Mouse (Mus musculus) hindbrain, embryonic 11.5 days (tissue): ENCODE data around the gene Vdac2. TPM values are rescaled to one million over a fixed set of nuclear protein-coding genes. Genes with fewer than 3 reads are reported as not detected.

Experiments used
- ATAC-seq: fragments of 200-750 bp; cut with Nextera tagmentation; 2 replicates; pipeline ENCODE4 v1.8.0; 2017; ENCODE audit warnings: mild to moderate bottlenecking, moderate TSS enrichment, moderate library complexity; ENCODE audit not compliant: low FRiP score
- DNase-seq: peaks from one replicate; pipeline ENCODE4 v3.0.0-alpha.2; 2015; ENCODE audit warnings: low spot score
- H3K27ac ChIP-seq: fragments of 300-500 bp; sonication (generic); 2 replicates; pipeline ENCODE4 v1.5.1; 2014; ENCODE audit warnings: mild to moderate bottlenecking, low read depth, low read length
- H3K27me3 ChIP-seq: fragments of 300-500 bp; sonication (generic); 2 replicates; pipeline ENCODE4 v1.6.1; 2014; ENCODE audit warnings: mild to moderate bottlenecking, low read length, moderate library complexity, mixed read lengths; ENCODE audit not compliant: control insufficient read depth, insufficient read depth
- H3K36me3 ChIP-seq: fragments of 300-500 bp; sonication (generic); 2 replicates; pipeline ENCODE4 v1.6.1; 2014; ENCODE audit warnings: mild to moderate bottlenecking, low read length, moderate library complexity, mixed read lengths; ENCODE audit not compliant: control insufficient read depth, insufficient read depth
- H3K4me1 ChIP-seq: fragments of 300-500 bp; sonication (generic); replicated peaks from 2 replicates; pipeline ENCODE4 v1.6.1; 2014; ENCODE audit warnings: low read length, mixed read lengths; ENCODE audit not compliant: control insufficient read depth, insufficient read depth
- H3K4me2 ChIP-seq: fragments of 300-500 bp; sonication (generic); replicated peaks from 2 replicates; pipeline ENCODE4 v1.6.1; 2014; ENCODE audit warnings: mild to moderate bottlenecking, low read depth, low read length
- H3K4me3 ChIP-seq: fragments of 300-500 bp; sonication (generic); 2 replicates; pipeline ENCODE4 v1.5.1; 2014; ENCODE audit warnings: low read depth, low read length
- H3K9ac ChIP-seq: fragments of 300-500 bp; sonication (generic); 2 replicates; pipeline ENCODE4 v1.6.1; 2014; ENCODE audit warnings: low read depth, low read length
- H3K9me3 ChIP-seq: fragments of 300-500 bp; sonication (generic); 2 replicates; pipeline ENCODE4 v1.6.1; 2016; ENCODE audit warnings: low read length; ENCODE audit not compliant: control insufficient read depth
- WGBS: fragments of 180-500 bp; shearing (Covaris S2); extraction: QIAGEN DNeasy Blood & Tissue Kit; methylation state at CpG from one replicate; pipeline ENCODE4 v1.1.7; 2014; 5-methylcytosine and 5-hydroxymethylcytosine counted together
- polyA plus RNA-seq: library from polyadenylated mRNA; unstranded; fragments of >200 nt; fragmentation: Nextera tagmentation; extraction: Ambion mirVana; gene quantifications from 2 replicates; pipeline ENCODE4 v1.2.1, GENCODE M21; 2014

The Vdac2 gene
- polyA plus RNA-seq, 1 experiment from 2014 or later = 318 TPM

DNA sequence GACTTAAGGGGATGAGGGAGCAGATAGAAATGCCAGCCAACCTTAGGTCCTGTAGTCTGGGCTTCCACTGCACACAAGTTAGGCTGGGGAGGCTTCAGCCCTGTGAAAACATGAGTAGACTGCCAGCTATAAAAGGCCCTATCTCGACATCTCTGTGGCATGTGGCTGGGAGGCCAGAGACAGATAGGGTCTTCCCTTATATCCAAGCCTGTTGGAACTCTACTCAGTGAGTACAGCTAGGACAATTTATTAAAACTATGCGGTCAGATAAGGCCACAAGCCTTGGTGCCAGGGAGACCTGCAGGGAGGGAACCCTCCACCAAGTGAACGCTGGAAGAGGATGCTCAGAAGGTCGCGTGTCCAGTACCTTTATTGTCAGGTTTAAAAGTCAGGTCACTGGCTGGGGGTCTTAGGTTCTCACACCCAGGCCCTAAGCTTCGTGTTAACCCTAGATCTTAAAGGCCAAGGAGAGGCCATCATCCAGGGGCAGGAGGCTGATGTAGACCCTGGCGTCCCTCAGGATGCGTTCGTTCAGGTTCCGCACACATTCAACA is 21.9 kb downstream of the Vdac2 start:
- peaks cover 6% of the 10 kb centered on the region for H3K36me3 ChIP-seq
- H3K9ac ChIP-seq = no peak overlapping the region; the same call in 1 of the 2 replicates
- WGBS = 25% methylated on average over 7 of the region's 10 CpGs
- H3K27ac ChIP-seq = no peak overlapping the region
- DNase-seq = no peak
- H3K4me1 ChIP-seq = peaks cover 5% of the 10 kb centered on the region; the same call in 1 of the 2 replicates
- H3K27me3 ChIP-seq = no peaks in the 10 kb centered on the region
- H3K4me2 ChIP-seq = peak overlapping the region; percentile 80
- H3K4me3 ChIP-seq = peak overlapping the region; percentile 41; the same call in 1 of the 2 replicates
- H3K9me3 ChIP-seq = no peaks in the 10 kb centered on the region
- ATAC-seq = no peak

DNA sequence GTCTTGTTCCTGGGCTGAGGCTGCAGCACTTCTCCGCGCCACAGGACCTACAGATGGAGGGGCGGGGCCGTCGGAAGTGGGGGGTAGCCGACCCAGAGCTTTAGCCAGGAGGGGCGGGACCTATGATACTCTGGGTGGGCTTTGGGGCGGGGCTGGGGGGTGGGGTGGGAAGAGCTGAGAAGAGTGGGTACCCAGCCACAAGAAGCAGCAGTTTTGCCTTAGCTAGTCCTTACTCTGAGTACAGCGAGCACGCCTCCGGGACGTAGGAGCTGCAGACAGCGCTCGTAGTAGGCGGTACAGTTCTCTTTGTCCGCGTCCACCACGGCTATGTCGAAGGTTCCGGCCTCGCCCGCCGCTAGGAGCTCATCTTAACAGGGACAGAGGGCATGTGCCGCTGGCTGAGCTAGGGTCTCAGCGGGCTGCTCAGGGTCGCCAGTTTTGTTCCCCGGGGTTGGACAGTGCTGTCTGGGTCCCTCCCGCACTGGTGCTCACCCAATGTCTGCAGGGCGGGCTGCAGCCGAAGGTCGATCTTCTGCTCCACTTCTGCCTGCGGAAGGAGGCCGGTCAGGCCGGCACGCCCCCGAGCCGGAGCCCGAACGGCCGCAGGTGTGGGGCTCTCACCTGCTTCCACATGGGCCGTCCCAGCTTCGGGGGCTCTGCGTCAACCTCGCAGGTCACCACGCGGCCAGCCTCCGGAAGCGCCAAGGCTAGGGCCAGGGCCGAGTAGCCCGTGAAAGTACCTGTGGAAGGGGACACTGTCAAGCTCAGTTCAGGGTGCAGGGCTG is 22.5 kb downstream of the Vdac2 start:
- peak overlapping the region; percentile 39; the same call in 1 of the 2 replicates for H3K27ac ChIP-seq
- no peaks in the 10 kb centered on the region for H3K9me3 ChIP-seq
- ATAC-seq = peak; percentile 51
- under 1% methylated on average over 50 of the region's 50 CpGs for WGBS
- H3K4me1 ChIP-seq = peaks cover 5% of the 10 kb centered on the region; the same call in 1 of the 2 replicates
- H3K27me3 ChIP-seq = no peaks in the 10 kb centered on the region
- H3K4me2 ChIP-seq = peak overlapping the region; percentile 80
- peaks cover 3% of the 10 kb centered on the region; the same call in 1 of the 2 replicates for H3K36me3 ChIP-seq
- H3K4me3 ChIP-seq = peak overlapping the region; percentile 41
- peak overlapping the region; percentile 54 for H3K9ac ChIP-seq
- DNase-seq = peak; percentile 80

DNA sequence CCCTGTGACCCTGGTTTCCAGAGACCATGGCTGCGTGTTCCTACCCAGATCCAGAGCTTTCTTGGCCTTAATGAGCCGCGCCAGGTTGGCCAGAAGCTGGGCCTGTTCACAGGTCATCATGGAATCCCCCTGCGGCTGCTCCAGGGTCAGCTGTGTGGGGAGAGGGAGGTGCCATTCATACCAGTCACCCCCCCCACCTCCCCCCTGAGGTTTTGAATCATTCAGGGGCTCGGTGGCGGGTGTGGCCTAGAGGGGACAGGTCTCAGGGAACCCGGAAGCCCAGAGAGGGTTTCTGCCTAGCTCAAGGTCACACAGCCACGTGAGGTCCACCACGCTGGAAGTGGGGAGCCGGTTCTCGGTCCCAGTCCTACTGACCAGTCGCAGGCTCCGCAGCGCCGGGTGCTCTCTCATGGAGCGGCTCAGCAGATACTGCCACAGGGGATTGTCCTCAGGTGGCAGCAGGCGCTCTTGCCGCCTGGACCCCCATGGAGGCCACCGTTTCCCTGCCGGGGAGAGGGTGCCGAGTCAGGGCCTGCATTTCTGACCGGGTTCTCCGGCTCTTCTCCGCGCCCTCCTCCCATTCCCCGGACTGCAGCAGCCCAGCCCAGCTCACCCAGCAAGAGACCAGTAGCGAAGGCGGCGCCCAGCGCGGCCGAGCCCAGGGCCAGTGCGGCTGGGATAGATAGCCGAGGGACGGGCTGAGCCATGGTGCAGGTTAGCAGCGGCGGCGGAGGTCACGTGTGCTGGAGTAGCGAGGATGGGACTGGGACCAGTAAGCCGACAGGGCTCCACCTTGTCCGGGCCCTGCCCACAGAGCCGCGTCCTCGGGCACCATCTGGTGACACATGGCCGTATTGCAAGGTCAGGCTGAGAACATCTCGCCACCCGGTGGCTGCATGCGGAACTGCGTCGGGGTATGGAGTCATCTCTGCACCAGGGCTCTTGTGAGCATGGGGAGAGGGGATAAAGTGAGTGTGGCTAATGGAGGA is 23.4 kb downstream of the Vdac2 start, which contains the start of gene Comtd1:
Gene Comtd1, minus strand, starts transcription at position 812 of the 989 bp plus-strand sequence.
- peak within 1 kb of the TSS; percentile 54 for H3K9ac ChIP-seq
- DNase-seq (peak; percentile 97), ATAC-seq (peak; percentile 91)
- no peaks in the 10 kb centered on the region; the same call in 1 of the 2 replicates for H3K36me3 ChIP-seq
- no peaks in the 10 kb centered on the region for H3K9me3 ChIP-seq
- WGBS = under 1% methylated on average over 51 of the region's 51 CpGs
- 0 out of 2 replicates have a peak within 1 kb of the TSS, but pooled peaks have one; percentile 39 for H3K27ac ChIP-seq
- peaks cover 5% of the 10 kb centered on the region; the same call in 1 of the 2 replicates for H3K4me1 ChIP-seq
- peak within 1 kb of the TSS; percentile 80 for H3K4me2 ChIP-seq
- peak within 1 kb of the TSS; percentile 41 for H3K4me3 ChIP-seq
- no peaks in the 10 kb centered on the region for H3K27me3 ChIP-seq

DNA sequence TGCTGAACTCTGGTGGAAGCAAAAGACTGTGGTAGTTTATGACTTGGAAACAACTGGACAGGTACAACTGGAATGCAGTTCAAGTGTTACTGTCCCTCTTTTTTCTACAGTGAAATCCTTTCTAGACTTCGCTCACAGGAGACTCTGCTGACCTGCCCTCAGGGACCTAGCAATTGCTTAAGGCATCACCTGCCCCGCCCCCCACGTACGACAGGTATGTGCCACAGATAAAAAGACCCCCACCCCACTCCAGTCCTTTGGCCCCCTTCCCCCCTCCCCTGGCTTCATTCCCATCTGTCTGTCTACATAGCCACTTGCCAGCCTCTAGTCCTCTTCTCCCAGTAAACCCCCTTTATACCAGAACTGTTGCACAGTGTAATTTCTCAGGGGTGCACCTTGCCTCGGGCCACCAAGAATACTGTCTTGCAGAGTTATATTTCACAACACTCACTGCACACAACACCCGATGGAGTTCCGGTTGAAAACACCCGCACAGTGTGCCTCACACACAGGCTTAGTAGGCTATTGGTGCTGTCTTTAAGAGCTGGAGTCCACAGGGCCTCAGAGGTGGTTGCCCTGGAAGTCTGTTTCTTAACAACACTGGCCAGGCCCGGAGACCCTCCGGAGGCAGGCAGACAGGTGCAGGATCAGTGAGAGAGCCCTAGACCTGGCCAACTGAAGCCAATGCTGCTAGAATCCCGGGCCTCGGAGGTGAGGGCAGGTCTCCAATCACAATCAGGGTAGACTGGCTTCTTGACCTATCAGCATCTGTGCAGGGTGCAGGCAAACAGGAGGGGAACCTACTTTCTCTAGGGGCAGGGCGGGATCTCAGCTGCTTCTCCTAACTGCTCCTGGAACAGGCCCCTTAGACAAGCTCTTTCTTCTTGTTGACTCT is 24.7 kb downstream of the Vdac2 start:
- Histone ChIP-seq H3K9me3 (no peaks in the 10 kb centered on the region), H3K4me3 (no peak overlapping the region), H3K4me2 (no peak overlapping the region), H3K27ac (no peak overlapping the region), H3K27me3 (no peaks in the 10 kb centered on the region), H3K4me1 (peaks cover 5% of the 10 kb centered on the region; the same call in 1 of the 2 replicates), H3K36me3 (no peaks in the 10 kb centered on the region; the same call in 1 of the 2 replicates), H3K9ac (no peak overlapping the region)
- ATAC-seq (no peak), DNase-seq (no peak)
- WGBS = 89% methylated on average over 13 of the region's 13 CpGs

DNA sequence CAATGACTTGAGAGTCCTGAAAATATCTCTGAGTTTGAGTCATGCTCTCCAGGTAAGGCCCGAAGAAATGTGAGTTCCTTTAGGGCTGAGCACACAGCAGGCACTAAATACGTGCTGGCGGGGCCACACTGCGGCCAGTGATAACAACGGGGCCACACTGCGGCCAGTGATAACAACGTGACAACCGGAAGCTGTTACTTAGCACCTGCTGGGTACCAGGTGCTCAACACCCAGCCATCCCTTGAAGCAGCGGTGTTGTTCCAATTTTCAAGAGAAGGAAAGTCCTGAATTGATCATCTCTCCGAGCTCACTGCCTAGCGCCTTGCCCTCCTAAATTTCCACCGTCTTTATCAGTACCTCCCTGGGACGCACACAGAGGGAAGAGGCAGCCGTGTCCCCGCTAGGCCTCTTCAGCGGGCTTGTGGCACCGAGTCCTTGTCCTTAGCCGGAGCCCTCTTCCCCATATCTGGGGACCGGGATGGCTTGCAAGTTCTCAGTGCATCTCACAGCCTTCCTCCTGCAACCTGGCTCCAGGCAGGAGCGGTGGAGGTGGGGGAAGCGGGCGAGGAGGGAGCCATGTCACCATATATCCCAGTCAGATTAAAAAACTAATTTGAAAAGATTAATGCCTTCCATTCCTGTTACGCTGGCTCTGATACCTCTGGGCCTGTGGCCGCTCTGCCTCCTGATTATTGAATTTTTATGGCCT is 25.5 kb downstream of the Vdac2 start:
- H3K27ac ChIP-seq = no peak overlapping the region
- H3K4me3 ChIP-seq = no peak overlapping the region
- ATAC-seq (no peak), DNase-seq (no peak)
- no peaks in the 10 kb centered on the region for H3K27me3 ChIP-seq
- H3K9me3 ChIP-seq = no peaks in the 10 kb centered on the region
- no peak overlapping the region for H3K9ac ChIP-seq
- no peak overlapping the region for H3K4me2 ChIP-seq
- no peaks in the 10 kb centered on the region; the same call in 1 of the 2 replicates for H3K36me3 ChIP-seq
- peaks cover 5% of the 10 kb centered on the region; the same call in 1 of the 2 replicates for H3K4me1 ChIP-seq
- WGBS = 76% methylated on average over 24 of the region's 24 CpGs

DNA sequence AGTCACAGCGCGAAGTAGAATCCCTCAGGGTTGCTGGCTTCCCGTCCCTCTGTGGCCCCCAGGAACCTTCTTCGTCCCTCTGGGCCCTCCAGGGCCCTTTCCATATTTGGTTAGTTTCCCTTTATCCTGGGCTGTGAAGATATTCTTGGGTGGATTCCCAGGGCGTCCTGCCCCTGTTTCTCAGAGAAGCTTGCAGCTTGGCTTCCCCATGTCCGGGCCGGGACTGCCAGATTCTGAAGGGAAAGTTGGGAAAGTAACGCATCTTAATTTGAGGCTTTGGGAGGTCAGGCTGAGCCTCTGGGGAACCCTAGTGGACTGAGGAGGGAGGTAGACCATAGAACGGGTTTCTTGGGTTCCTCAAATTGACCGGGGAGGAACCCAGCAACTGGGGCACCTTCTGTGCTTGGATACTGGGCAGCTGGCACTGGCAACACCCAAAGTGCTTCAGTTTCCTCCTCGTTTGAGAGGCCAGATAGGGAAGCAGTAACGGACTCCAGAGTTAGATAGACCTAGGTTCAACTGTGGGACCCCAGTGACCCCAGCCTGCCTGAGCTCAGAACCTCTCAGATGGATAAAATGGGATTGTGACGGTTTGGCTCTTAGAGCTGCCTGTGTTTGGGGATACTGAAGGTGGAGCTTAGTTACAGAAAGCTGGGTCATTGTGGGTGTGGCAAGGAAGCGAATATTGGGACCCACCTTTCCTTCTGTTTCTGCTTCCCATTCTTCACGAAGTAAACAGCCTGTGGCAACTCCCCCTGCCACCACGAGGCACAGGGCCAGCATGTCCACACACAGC is 27.2 kb downstream of the Vdac2 start:
- WGBS = 82% methylated on average over 16 of the region's 16 CpGs
- H3K36me3 ChIP-seq = no peaks in the 10 kb centered on the region
- ATAC-seq (no peak), DNase-seq (no peak)
- H3K4me2 ChIP-seq = no peak overlapping the region
- H3K27ac ChIP-seq = no peak overlapping the region
- H3K9me3 ChIP-seq = no peaks in the 10 kb centered on the region
- no peak overlapping the region for H3K4me3 ChIP-seq
- peaks cover 5% of the 10 kb centered on the region; the same call in 1 of the 2 replicates for H3K4me1 ChIP-seq
- no peak overlapping the region for H3K9ac ChIP-seq
- no peaks in the 10 kb centered on the region for H3K27me3 ChIP-seq
